Comparison of ENCODE assay signal across 9 mouse cellular contexts in the genomic region with DNA sequence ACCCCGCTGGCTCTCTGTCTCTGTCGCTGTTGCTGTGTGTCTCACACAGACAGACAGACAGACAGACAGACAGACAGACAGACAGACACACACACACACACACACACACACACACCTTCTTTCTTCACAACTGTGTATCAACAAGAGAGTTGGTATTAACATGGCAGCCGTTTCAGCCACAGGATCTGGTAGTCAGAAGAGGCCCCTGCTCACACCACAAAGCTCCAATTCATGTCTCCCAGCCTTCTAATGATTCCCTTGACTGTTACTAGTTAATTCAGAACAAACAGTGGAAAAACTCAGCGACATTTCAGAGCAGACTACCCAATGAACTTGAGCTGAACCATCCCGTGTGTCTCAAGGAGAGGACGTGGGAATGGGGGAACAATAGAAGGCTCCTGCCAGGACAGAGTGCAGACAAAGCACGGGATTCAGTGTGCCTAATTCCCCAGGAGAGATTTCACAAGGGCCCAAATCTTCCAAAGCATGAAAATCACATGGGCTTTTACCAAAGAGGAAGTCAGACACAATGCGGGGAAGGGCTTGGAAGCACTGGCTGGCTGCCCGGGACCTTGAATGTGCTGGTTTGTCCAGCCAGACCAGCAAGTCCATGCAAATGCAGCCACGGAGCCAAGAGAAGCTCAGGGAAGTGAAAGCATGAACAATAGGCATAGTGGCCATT. TPM values are rescaled to one million over a fixed set of nuclear protein-coding genes. Genes with fewer than 3 reads are reported as not detected.
DNase-seq lines count a peak whose midpoint lies in the region; ATAC-seq and TF ChIP-seq lines count a peak whose summit lies in the region.
"Had no signal": no experiment of that assay in that cellular context is flagged by ENCODE, and none has a peak within 500 bp of the region (broad histone marks: within the 10 kb centered on the region; RNA-seq: fewer than 3 reads in every experiment).

No protein-coding gene starts in this region.

- peak; percentile 88 for ATAC-seq in forebrain, embryonic 12.5 days (ENCODE audit: low FRiP score)
- peak; percentile 63 for ATAC-seq in heart, embryonic 13.5 days (ENCODE audit: extremely low read depth, insufficient number of reproducible peaks, low FRiP score, low TSS enrichment)
- peak; percentile 69 for ATAC-seq in kidney, embryonic 15.5 days (replicated peaks; ENCODE audit: low FRiP score)
- no peak for ATAC-seq in limb, embryonic 12.5 days (ENCODE audit: insufficient number of reproducible peaks, insufficient read depth, low FRiP score, low TSS enrichment, low read depth)

- no peak for TF ChIP-seq POLR2A in spleen, adult 2 months (IDR thresholded peaks at IDR 0.05; ENCODE audit: low read depth, low read length)

- 0 out of 2 replicates have a peak, but pooled peaks cover 3% of the 10 kb centered on the region for H3K9me3 ChIP-seq in forebrain, embryonic 12.5 days
- no peaks in the 10 kb centered on the region for H3K9me3 ChIP-seq in heart, embryonic 13.5 days
- H3K9me3 ChIP-seq in kidney, embryonic 15.5 days (replicated peaks): no peaks in the 10 kb centered on the region
- 0 out of 2 replicates have a peak, but pooled peaks cover 3% of the 10 kb centered on the region for H3K9me3 ChIP-seq in limb, embryonic 12.5 days

- 39% methylated on average over 10 of the region's 10 CpGs for WGBS in spleen, adult 2 months
- 20% methylated on average over 10 of the region's 10 CpGs for WGBS in forebrain, embryonic 12.5 days
- 44% methylated on average over 10 of the region's 10 CpGs for WGBS in heart, embryonic 13.5 days
- 46% methylated on average over 10 of the region's 10 CpGs for whole genome bisulfite sequencing in kidney, embryonic 15.5 days
- WGBS in limb, embryonic 12.5 days: 66% methylated on average over 10 of the region's 10 CpGs

- H3K4me1 ChIP-seq in spleen, adult 2 months (ENCODE audit: control insufficient read depth, insufficient read depth, insufficient read length): no peaks in the 10 kb centered on the region
- H3K4me1 ChIP-seq in forebrain, embryonic 12.5 days: peaks cover 18% of the 10 kb centered on the region
- peaks cover 24% of the 10 kb centered on the region for H3K4me1 ChIP-seq in heart, embryonic 13.5 days
- peaks cover 24% of the 10 kb centered on the region for H3K4me1 ChIP-seq in kidney, embryonic 15.5 days
- peaks cover 24% of the 10 kb centered on the region for H3K4me1 ChIP-seq in limb, embryonic 12.5 days (replicated peaks)

- H3K27me3 ChIP-seq in spleen, adult 2 months (ENCODE audit: control insufficient read depth, insufficient read depth, low read length): no peaks in the 10 kb centered on the region
- no peaks in the 10 kb centered on the region for H3K27me3 ChIP-seq in forebrain, embryonic 12.5 days
- H3K27me3 ChIP-seq in heart, embryonic 13.5 days (replicated peaks): no peaks in the 10 kb centered on the region
- H3K27me3 ChIP-seq in kidney, embryonic 15.5 days: no peaks in the 10 kb centered on the region
- H3K27me3 ChIP-seq in limb, embryonic 12.5 days: no peaks in the 10 kb centered on the region

- no peak overlapping the region for H3K4me3 ChIP-seq in spleen, adult 2 months (ENCODE audit: extremely low read depth, insufficient read depth, insufficient read length)
- no peak overlapping the region for H3K4me3 ChIP-seq in forebrain, embryonic 12.5 days (replicated peaks)
- no peak overlapping the region for H3K4me3 ChIP-seq in heart, embryonic 13.5 days
- H3K4me3 ChIP-seq in kidney, embryonic 15.5 days (replicated peaks): no peak overlapping the region
- H3K4me3 ChIP-seq in limb, embryonic 12.5 days (replicated peaks): no peak overlapping the region

- no peaks in the 10 kb centered on the region for H3K36me3 ChIP-seq in spleen, adult 2 months (ENCODE audit: control insufficient read depth, insufficient read depth, low read length)
- no peaks in the 10 kb centered on the region for H3K36me3 ChIP-seq in forebrain, embryonic 12.5 days (replicated peaks)
- H3K36me3 ChIP-seq in heart, embryonic 13.5 days: no peaks in the 10 kb centered on the region; the same call in 1 of the 2 replicates
- H3K36me3 ChIP-seq in kidney, embryonic 15.5 days: no peaks in the 10 kb centered on the region
- H3K36me3 ChIP-seq in limb, embryonic 12.5 days: no peaks in the 10 kb centered on the region

- H3K9ac ChIP-seq in forebrain, embryonic 12.5 days: no peak overlapping the region
- H3K9ac ChIP-seq in heart, embryonic 13.5 days: 0 out of 2 replicates have a peak overlapping the region, but pooled peaks have one; percentile 14
- H3K9ac ChIP-seq in kidney, embryonic 15.5 days: no peak overlapping the region
- H3K9ac ChIP-seq in limb, embryonic 12.5 days (replicated peaks): no peak overlapping the region

- H3K4me2 ChIP-seq in forebrain, embryonic 12.5 days: peak overlapping the region; percentile 32
- peak overlapping the region; percentile 0; the same call in 1 of the 2 replicates for H3K4me2 ChIP-seq in heart, embryonic 13.5 days
- H3K4me2 ChIP-seq in kidney, embryonic 15.5 days: no peak overlapping the region
- H3K4me2 ChIP-seq in limb, embryonic 12.5 days: no peak overlapping the region

- H3K27ac ChIP-seq in spleen, adult 2 months (ENCODE audit: insufficient read depth, low read length): peak overlapping the region; percentile 21; the same call in 1 of the 2 replicates
- peak overlapping the region; percentile 87 for H3K27ac ChIP-seq in forebrain, embryonic 12.5 days
- peak overlapping the region; percentile 88 for H3K27ac ChIP-seq in heart, embryonic 13.5 days (replicated peaks)
- H3K27ac ChIP-seq in kidney, embryonic 15.5 days: peak overlapping the region; percentile 73
- H3K27ac ChIP-seq in limb, embryonic 12.5 days: peak overlapping the region; percentile 64

- DNase-seq in spleen, adult 2 months (ENCODE audit: low read depth in 1 of 2, low spot score in 2 of 2): peak in 1 of 2 experiments; percentile 8
- no peak for DNase-seq in spleen, postnatal 14 days (ENCODE audit: low spot score in 2 of 2)
- peak; percentile 44 for DNase-seq in neural tube, embryonic 10.5 days (ENCODE audit: extremely low spot score, low spot score)
- DNase-seq in testis, postnatal 14 days (ENCODE audit: low spot score): peak; percentile 78

- TF ChIP-seq CTCF in spleen, adult 2 months (IDR thresholded peaks at IDR 0.05; ENCODE audit: extremely low read depth, insufficient read depth, insufficient read length, insufficient replicate concordance): no peak

RNA-seq across cellular contexts. Expression of a gene that starts 10.2 kb away (rescaled TPM):
- 5.8 and 7.7 TPM in 2 replicates for polyA plus RNA-seq in spleen, adult 2 months (2012; rRNA removed)
- polyA plus RNA-seq in forebrain, embryonic 12.5 days (2016; fragmentation: Nextera tagmentation; extraction: Ambion mirVana): 12.5 and 14.0 TPM in 2 replicates
- polyA plus RNA-seq in heart, embryonic 13.5 days (2015; fragmentation: Nextera tagmentation; extraction: Ambion mirVana): 190 and 227 TPM in 2 replicates
- 13.2 and 23.7 TPM in 2 replicates for polyA plus RNA-seq in kidney, embryonic 15.5 days (2015; fragmentation: Nextera tagmentation; extraction: Ambion mirVana)
- polyA plus RNA-seq in limb, embryonic 12.5 days (2016; fragmentation: Nextera tagmentation; extraction: Ambion mirVana): 17.9 and 22.7 TPM in 2 replicates

RNA-seq across cellular contexts. Expression of a gene that starts 59.3 kb away (rescaled TPM):
- not detected in 2 replicates for polyA plus RNA-seq in spleen, adult 2 months (2012; rRNA removed)
- polyA plus RNA-seq in forebrain, embryonic 12.5 days (2016; fragmentation: Nextera tagmentation; extraction: Ambion mirVana): 0.08 and 0.13 TPM in 2 replicates
- not detected in 2 replicates for polyA plus RNA-seq in heart, embryonic 13.5 days (2015; fragmentation: Nextera tagmentation; extraction: Ambion mirVana)
- polyA plus RNA-seq in kidney, embryonic 15.5 days (2015; fragmentation: Nextera tagmentation; extraction: Ambion mirVana): not detected in 2 replicates
- 0.14 TPM in 1 of 2 replicates, not detected in the other for polyA plus RNA-seq in limb, embryonic 12.5 days (2016; fragmentation: Nextera tagmentation; extraction: Ambion mirVana)
- polyA plus RNA-seq: limb, embryonic 11.5 days had no signal

Comparison
In these comparisons a context has a peak if more than half of its experiments do, and no peak if none do; other contexts are left out.
1. DNase-seq: peak in neural tube, embryonic 10.5 days (single experiment) and testis, postnatal 14 days (single experiment); none in spleen, postnatal 14 days (0 of 2).
2. H3K27ac ChIP-seq: peak in every context shown above with its lines; median percentile 88 in heart, embryonic 13.5 days; 87 in forebrain, embryonic 12.5 days; 73 in kidney, embryonic 15.5 days; 64 in limb, embryonic 12.5 days; 21 in spleen, adult 2 months.
3. H3K4me2 ChIP-seq: peak in forebrain, embryonic 12.5 days (single experiment) and heart, embryonic 13.5 days (single experiment); none in kidney, embryonic 15.5 days (single experiment) and limb, embryonic 12.5 days (single experiment).